Mouse (Mus musculus) spleen, adult 18-20 months (tissue): Measurements from ENCODE around the gene Cnn3.
A peak's percentile ranks its signal among the peaks of the same experiment; 100 is the strongest.

Experiments
- DNase-seq, 2 experiments: peaks; one replicate each; pipeline ENCODE4 v3.0.0; 2022; ENCODE audit warnings: mixed read lengths in 2 of 2

Gene Cnn3

GRCm38 (mm10) chr3:121458545-121459492, 32.5 kb downstream of the Cnn3 start:
- DNase-seq = no peak

GRCm38 (mm10) chr3:121460473-121461193, 34.3 kb downstream of the Cnn3 start:
- no peak for DNase-seq

- no peak for DNase-seq
These were observed 35.2 kb downstream of the Cnn3 start for GRCm38 (mm10) chr3:121461477-121461876.

GRCm38 (mm10) chr3:121462782-121463181, 36.5 kb downstream of the Cnn3 start:
- DNase-seq = no peak

GRCm38 (mm10) chr3:121464733-121465305, 38.5 kb downstream of the Cnn3 start:
- DNase-seq = no peak

- no peak for DNase-seq
These were observed 39.5 kb downstream of the Cnn3 start for GRCm38 (mm10) chr3:121465795-121466194.

GRCm38 (mm10) chr3:121467094-121467552, 40.8 kb downstream of the Cnn3 start:
- peak; percentile 13 to 24 for DNase-seq

GRCm38 (mm10) chr3:121468136-121468535, 41.8 kb downstream of the Cnn3 start:
- DNase-seq = no peak

GRCm38 (mm10) chr3:121469185-121469975, 43.1 kb downstream of the Cnn3 start:
- no peak for DNase-seq

GRCm38 (mm10) chr3:121471703-121472102, 45.4 kb downstream of the Cnn3 start:
- no peak for DNase-seq

- no peak for DNase-seq
These were observed 48.4 kb downstream of the Cnn3 start for GRCm38 (mm10) chr3:121474738-121475137.

GRCm38 (mm10) chr3:121480030-121480960, 54.0 kb downstream of the Cnn3 start:
- no peak for DNase-seq

GRCm38 (mm10) chr3:121480961-121481436, 54.7 kb downstream of the Cnn3 start:
- DNase-seq = no peak

GRCm38 (mm10) chr3:121481564-121481963, 55.3 kb downstream of the Cnn3 start:
- DNase-seq = no peak

- no peak for DNase-seq
These were observed 57.2 kb downstream of the Cnn3 start for GRCm38 (mm10) chr3:121483266-121484161.

- no peak for DNase-seq
These were observed 58.9 kb downstream of the Cnn3 start for GRCm38 (mm10) chr3:121485201-121485600.

- no peak for DNase-seq
These were observed 63.3 kb downstream of the Cnn3 start for GRCm38 (mm10) chr3:121489462-121490118.

- DNase-seq = no peak
These were observed 64.6 kb downstream of the Cnn3 start for GRCm38 (mm10) chr3:121490941-121491340.

GRCm38 (mm10) chr3:121492026-121492425, 65.7 kb downstream of the Cnn3 start:
- DNase-seq = no peak
